Comparison of ENCODE assay signal across 7 mouse cellular contexts in genomic region chr4:136283783-136284182, GRCm38 (mm10). TPM values are rescaled to one million over a fixed set of nuclear protein-coding genes. Genes with fewer than 3 reads are reported as not detected.
DNase-seq lines count a peak whose midpoint lies in the region; ATAC-seq and TF ChIP-seq lines count a peak whose summit lies in the region.

No protein-coding gene starts in this region.

- DNase-seq in liver, postnatal 0 days = no peak
- DNase-seq in embryonic facial prominence, embryonic 10.5 days (ENCODE audit: low spot score) = peak; percentile 28
- no peak for DNase-seq in right cerebral cortex, postnatal 4 days
- DNase-seq in frontal cortex, postnatal 10 days (ENCODE audit: low spot score in 2 of 2) = no peak

- peaks cover 23% of the 10 kb centered on the region for H3K27me3 ChIP-seq in liver, embryonic 12.5 days (replicated peaks)
- H3K27me3 ChIP-seq in liver, postnatal 0 days (ENCODE audit: insufficient read depth, low read length) = no peaks in the 10 kb centered on the region
- H3K27me3 ChIP-seq in embryonic facial prominence, embryonic 10.5 days (replicated peaks; ENCODE audit: low read depth, poor library complexity, severe bottlenecking) = peaks cover 10% of the 10 kb centered on the region
- H3K27me3 ChIP-seq in hindbrain, embryonic 13.5 days = peaks cover 11% of the 10 kb centered on the region
- peaks cover 6% of the 10 kb centered on the region for H3K27me3 ChIP-seq in neural tube, embryonic 15.5 days (replicated peaks)

- no peak overlapping the region for H3K4me2 ChIP-seq in liver, embryonic 12.5 days
- H3K4me2 ChIP-seq in liver, postnatal 0 days (ENCODE audit: low read depth, low read length) = no peak overlapping the region
- H3K4me2 ChIP-seq in hindbrain, embryonic 13.5 days = peak overlapping the region; percentile 87; the same call in 1 of the 2 replicates
- H3K4me2 ChIP-seq in neural tube, embryonic 15.5 days = peak overlapping the region; percentile 94

- peaks cover 17% of the 10 kb centered on the region for H3K36me3 ChIP-seq in liver, embryonic 12.5 days
- peaks cover 9% of the 10 kb centered on the region for H3K36me3 ChIP-seq in liver, postnatal 0 days (replicated peaks; ENCODE audit: insufficient read depth, low read length)
- H3K36me3 ChIP-seq in embryonic facial prominence, embryonic 10.5 days (replicated peaks) = peaks cover 17% of the 10 kb centered on the region
- peaks cover 15% of the 10 kb centered on the region for H3K36me3 ChIP-seq in hindbrain, embryonic 13.5 days
- H3K36me3 ChIP-seq in neural tube, embryonic 15.5 days = peaks cover 15% of the 10 kb centered on the region

- ATAC-seq in liver, embryonic 12.5 days = no peak
- ATAC-seq in liver, postnatal 0 days = no peak
- no peak for ATAC-seq in hindbrain, embryonic 13.5 days (ENCODE audit: low FRiP score)
- ATAC-seq in neural tube, embryonic 15.5 days (ENCODE audit: low FRiP score) = peak; percentile 45; the same call in 1 of the 2 replicates

- peaks cover 1% of the 10 kb centered on the region; the same call in 1 of the 2 replicates for H3K9me3 ChIP-seq in liver, embryonic 12.5 days (replicated peaks)
- no peaks in the 10 kb centered on the region for H3K9me3 ChIP-seq in liver, postnatal 0 days (ENCODE audit: low read length)
- H3K9me3 ChIP-seq in embryonic facial prominence, embryonic 10.5 days = peaks cover 6% of the 10 kb centered on the region
- H3K9me3 ChIP-seq in hindbrain, embryonic 13.5 days = peaks cover 6% of the 10 kb centered on the region; the same call in 1 of the 2 replicates
- H3K9me3 ChIP-seq in neural tube, embryonic 15.5 days (replicated peaks) = no peaks in the 10 kb centered on the region

- TF ChIP-seq EP300 in liver, postnatal 0 days (IDR thresholded peaks at IDR 0.05; ENCODE audit: low read depth) = no peak

- H3K9ac ChIP-seq in liver, embryonic 12.5 days = no peak overlapping the region
- H3K9ac ChIP-seq in liver, postnatal 0 days (replicated peaks) = no peak overlapping the region
- no peak overlapping the region for H3K9ac ChIP-seq in hindbrain, embryonic 13.5 days
- H3K9ac ChIP-seq in neural tube, embryonic 15.5 days (replicated peaks) = no peak overlapping the region

- peaks cover 27% of the 10 kb centered on the region for H3K4me1 ChIP-seq in liver, embryonic 12.5 days
- peaks cover 12% of the 10 kb centered on the region for H3K4me1 ChIP-seq in liver, postnatal 0 days (ENCODE audit: insufficient read depth)
- peaks cover 54% of the 10 kb centered on the region for H3K4me1 ChIP-seq in embryonic facial prominence, embryonic 10.5 days
- H3K4me1 ChIP-seq in hindbrain, embryonic 13.5 days (replicated peaks) = peaks cover 44% of the 10 kb centered on the region
- H3K4me1 ChIP-seq in neural tube, embryonic 15.5 days = peaks cover 43% of the 10 kb centered on the region

- H3K27ac ChIP-seq in liver, embryonic 12.5 days = 0 out of 2 replicates have a peak overlapping the region, but pooled peaks have one; percentile 21
- H3K27ac ChIP-seq in liver, postnatal 0 days (ENCODE audit: low read depth) = no peak overlapping the region
- H3K27ac ChIP-seq in embryonic facial prominence, embryonic 10.5 days (replicated peaks) = peak overlapping the region; percentile 82
- peak overlapping the region; percentile 95 for H3K27ac ChIP-seq in hindbrain, embryonic 13.5 days
- peak overlapping the region; percentile 89 for H3K27ac ChIP-seq in neural tube, embryonic 15.5 days (replicated peaks)

- H3K4me3 ChIP-seq in liver, embryonic 12.5 days = no peak overlapping the region
- no peak overlapping the region for H3K4me3 ChIP-seq in liver, postnatal 0 days (ENCODE audit: low read depth, low read length)
- no peak overlapping the region for H3K4me3 ChIP-seq in embryonic facial prominence, embryonic 10.5 days
- H3K4me3 ChIP-seq in hindbrain, embryonic 13.5 days = no peak overlapping the region
- peak overlapping the region; percentile 78; the same call in 1 of the 2 replicates for H3K4me3 ChIP-seq in neural tube, embryonic 15.5 days (replicated peaks)

- 56% methylated on average over 2 of the region's 2 CpGs for WGBS in liver, embryonic 12.5 days (ENCODE audit: insufficient replicate concordance)
- WGBS in liver, postnatal 0 days (ENCODE audit: insufficient replicate concordance) = 63% methylated on average over 2 of the region's 2 CpGs
- 20% methylated on average over 2 of the region's 2 CpGs for WGBS in embryonic facial prominence, embryonic 10.5 days
- 28% methylated on average over 2 of the region's 2 CpGs for WGBS in hindbrain, embryonic 13.5 days
- WGBS in neural tube, embryonic 15.5 days = 23% methylated on average over 2 of the region's 2 CpGs

- no peak for TF ChIP-seq CTCF in liver, postnatal 0 days (IDR thresholded peaks at IDR 0.05; ENCODE audit: low read depth)

RNA-seq across cellular contexts. Expression of gene Zfp46, which starts 0.7 kb away (rescaled TPM):
- 5.5 and 5.7 TPM in 2 replicates for polyA plus RNA-seq in liver, embryonic 12.5 days (2016; fragmentation: Nextera tagmentation; extraction: Ambion mirVana)
- polyA plus RNA-seq in liver, postnatal 0 days (2015; fragmentation: Nextera tagmentation; extraction: Ambion mirVana) = 1.6 and 1.9 TPM in 2 replicates
- polyA plus RNA-seq in embryonic facial prominence, embryonic 10.5 days (2016; fragmentation: Nextera tagmentation; extraction: Ambion mirVana) = 24.2 and 26.2 TPM in 2 replicates
- polyA plus RNA-seq in hindbrain, embryonic 13.5 days (2015; fragmentation: Nextera tagmentation; extraction: Ambion mirVana) = 41.3 and 44.5 TPM in 2 replicates
- 34.7 and 37.5 TPM in 2 replicates for polyA plus RNA-seq in neural tube, embryonic 15.5 days (2015; fragmentation: Nextera tagmentation; extraction: Ambion mirVana)

RNA-seq across cellular contexts. Expression of gene Hnrnpr, which starts 27.0 kb away (rescaled TPM):
- 84.7 and 87.9 TPM in 2 replicates for polyA plus RNA-seq in liver, embryonic 12.5 days (2016; fragmentation: Nextera tagmentation; extraction: Ambion mirVana)
- polyA plus RNA-seq in liver, postnatal 0 days (2015; fragmentation: Nextera tagmentation; extraction: Ambion mirVana) = 36.6 and 39.1 TPM in 2 replicates
- polyA plus RNA-seq in embryonic facial prominence, embryonic 10.5 days (2016; fragmentation: Nextera tagmentation; extraction: Ambion mirVana) = 227 and 246 TPM in 2 replicates
- polyA plus RNA-seq in hindbrain, embryonic 13.5 days (2015; fragmentation: Nextera tagmentation; extraction: Ambion mirVana) = 234 and 252 TPM in 2 replicates
- polyA plus RNA-seq in neural tube, embryonic 15.5 days (2015; fragmentation: Nextera tagmentation; extraction: Ambion mirVana) = 182 and 188 TPM in 2 replicates

RNA-seq across cellular contexts. Expression of gene Tcea3, which starts 36.3 kb away (rescaled TPM):
- polyA plus RNA-seq in liver, embryonic 12.5 days (2016; fragmentation: Nextera tagmentation; extraction: Ambion mirVana) = 9.8 and 11.1 TPM in 2 replicates
- polyA plus RNA-seq in liver, postnatal 0 days (2015; fragmentation: Nextera tagmentation; extraction: Ambion mirVana) = 37.6 and 41.7 TPM in 2 replicates
- polyA plus RNA-seq in embryonic facial prominence, embryonic 10.5 days (2016; fragmentation: Nextera tagmentation; extraction: Ambion mirVana) = 0.83 and 0.97 TPM in 2 replicates
- 2.2 and 2.4 TPM in 2 replicates for polyA plus RNA-seq in hindbrain, embryonic 13.5 days (2015; fragmentation: Nextera tagmentation; extraction: Ambion mirVana)
- 2.2 and 2.5 TPM in 2 replicates for polyA plus RNA-seq in neural tube, embryonic 15.5 days (2015; fragmentation: Nextera tagmentation; extraction: Ambion mirVana)

Comparison
In these comparisons a context has a peak if more than half of its experiments do, and no peak if none do; other contexts are left out.
1. H3K4me2 ChIP-seq: peak in hindbrain, embryonic 13.5 days (single experiment) and neural tube, embryonic 15.5 days (single experiment); none in liver, embryonic 12.5 days (single experiment) and liver, postnatal 0 days (single experiment).